Mouse (Mus musculus): ENCODE data around the gene Gpcpd1. TPM values are rescaled to one million over a fixed set of nuclear protein-coding genes. Genes with fewer than 3 reads are reported as not detected.

The Gpcpd1 gene
- polyA plus RNA-seq, 1 experiment, result 68.5 TPM

DNA sequence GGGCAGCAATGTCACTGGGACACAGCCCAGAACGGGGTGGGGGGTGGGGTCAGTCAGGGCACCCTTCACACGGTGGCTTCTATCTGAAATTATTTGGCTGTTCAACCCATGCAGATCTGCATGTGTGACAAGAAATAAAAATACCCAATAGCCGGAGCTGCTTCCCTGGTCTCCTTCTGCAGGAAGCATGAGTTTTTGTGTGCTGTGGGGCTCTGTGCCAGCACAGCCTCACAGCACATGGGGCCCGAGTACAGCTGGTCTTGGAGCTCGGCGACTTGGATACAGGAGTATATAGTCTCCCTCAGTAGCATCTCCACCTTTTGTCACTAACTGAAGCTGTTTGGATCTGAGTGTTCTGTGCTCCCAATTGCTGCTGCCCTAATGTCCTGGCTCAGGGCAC, 73.2 kb downstream of the Gpcpd1 start:
- H3K4me3 ChIP-seq (replicated peaks; ENCODE audit: control insufficient read depth, low read depth, low read length), result no peak overlapping the region
- TF ChIP-seq CTCF (IDR thresholded peaks at IDR 0.05; ENCODE audit: control insufficient read depth, insufficient read depth, low read length) (no peak), POLR2A (IDR thresholded peaks at IDR 0.05; ENCODE audit: borderline replicate concordance, control insufficient read depth, low read depth, low read length) (no peak)
- H3K4me1 ChIP-seq (ENCODE audit: control insufficient read depth, insufficient read depth, low read length), result peaks cover 2% of the 10 kb centered on the region
- peak overlapping the region; percentile 15; the same call in 1 of the 2 replicates for H3K27ac ChIP-seq (ENCODE audit: control insufficient read depth, insufficient read depth, low read depth, low read length, poor library complexity)
- 40% methylated on average over 6 of the region's 6 CpGs for WGBS

- Histone ChIP-seq H3K27ac (ENCODE audit: control insufficient read depth, insufficient read depth, low read depth, low read length, poor library complexity) (peak overlapping the region; percentile 15; the same call in 1 of the 2 replicates), H3K4me1 (ENCODE audit: control insufficient read depth, insufficient read depth, low read length) (peaks cover 2% of the 10 kb centered on the region), H3K4me3 (replicated peaks; ENCODE audit: control insufficient read depth, low read depth, low read length) (no peak overlapping the region)
- WGBS, result 61% methylated on average over 12 of the region's 12 CpGs
- TF ChIP-seq POLR2A (IDR thresholded peaks at IDR 0.05; ENCODE audit: borderline replicate concordance, control insufficient read depth, low read depth, low read length) (no peak), CTCF (IDR thresholded peaks at IDR 0.05; ENCODE audit: control insufficient read depth, insufficient read depth, low read length) (no peak)
Measured at GRCm38 (mm10) chr2:132513371-132514181, 74.0 kb downstream of the Gpcpd1 start.

DNA sequence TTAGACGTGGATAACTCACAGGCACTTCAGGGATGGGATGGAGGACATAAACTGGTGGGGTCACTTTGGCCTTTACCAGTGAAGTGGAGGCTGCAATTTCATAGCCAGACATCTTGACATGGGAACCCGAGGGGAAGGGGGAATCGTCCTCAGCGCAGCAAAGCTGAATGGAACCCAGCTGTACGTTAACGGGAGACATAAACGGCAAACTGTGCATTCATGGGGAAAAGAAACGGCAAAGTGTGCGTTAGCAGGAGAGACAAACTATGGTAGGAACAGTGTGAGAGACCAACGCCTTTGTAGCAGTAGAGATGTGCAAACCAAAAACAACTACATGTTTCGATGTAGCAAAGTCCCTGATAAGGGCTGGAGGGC, 74.6 kb downstream of the Gpcpd1 start:
- H3K4me1 ChIP-seq (ENCODE audit: control insufficient read depth, insufficient read depth, low read length), result peaks cover 2% of the 10 kb centered on the region
- no peak overlapping the region for H3K4me3 ChIP-seq (replicated peaks; ENCODE audit: control insufficient read depth, low read depth, low read length)
- TF ChIP-seq POLR2A (IDR thresholded peaks at IDR 0.05; ENCODE audit: borderline replicate concordance, control insufficient read depth, low read depth, low read length) (no peak), CTCF (IDR thresholded peaks at IDR 0.05; ENCODE audit: control insufficient read depth, insufficient read depth, low read length) (no peak)
- H3K27ac ChIP-seq (ENCODE audit: control insufficient read depth, insufficient read depth, low read depth, low read length, poor library complexity), result peak overlapping the region; percentile 85
- 54% methylated on average over 11 of the region's 11 CpGs for WGBS

GRCm38 (mm10) chr2:132512051-132512976, 75.2 kb downstream of the Gpcpd1 start:
- Histone ChIP-seq H3K4me1 (ENCODE audit: control insufficient read depth, insufficient read depth, low read length) (peaks cover 2% of the 10 kb centered on the region), H3K4me3 (replicated peaks; ENCODE audit: control insufficient read depth, low read depth, low read length) (no peak overlapping the region), H3K27ac (ENCODE audit: control insufficient read depth, insufficient read depth, low read depth, low read length, poor library complexity) (peak overlapping the region; percentile 85)
- 3% methylated on average over 19 of the region's 19 CpGs for WGBS
- TF ChIP-seq POLR2A (IDR thresholded peaks at IDR 0.05; ENCODE audit: borderline replicate concordance, control insufficient read depth, low read depth, low read length) (no peak), CTCF (IDR thresholded peaks at IDR 0.05; ENCODE audit: control insufficient read depth, insufficient read depth, low read length) (no peak)

GRCm38 (mm10) chr2:132511011-132511818, 76.3 kb downstream of the Gpcpd1 start:
- WGBS, result 30% methylated on average over 5 of the region's 7 CpGs
- Histone ChIP-seq H3K4me1 (ENCODE audit: control insufficient read depth, insufficient read depth, low read length) (peaks cover 2% of the 10 kb centered on the region), H3K27ac (ENCODE audit: control insufficient read depth, insufficient read depth, low read depth, low read length, poor library complexity) (peak overlapping the region; percentile 26; the same call in 1 of the 2 replicates), H3K4me3 (replicated peaks; ENCODE audit: control insufficient read depth, low read depth, low read length) (no peak overlapping the region)
- TF ChIP-seq CTCF (IDR thresholded peaks at IDR 0.05; ENCODE audit: control insufficient read depth, insufficient read depth, low read length) (no peak), POLR2A (IDR thresholded peaks at IDR 0.05; ENCODE audit: borderline replicate concordance, control insufficient read depth, low read depth, low read length) (no peak)

GRCm38 (mm10) chr2:132509714-132510113, 77.8 kb downstream of the Gpcpd1 start:
- H3K4me3 ChIP-seq (replicated peaks; ENCODE audit: control insufficient read depth, low read depth, low read length), result no peak overlapping the region
- WGBS, result 31% methylated on average over 1 of the region's 1 CpGs
- no peak overlapping the region for H3K27ac ChIP-seq (ENCODE audit: control insufficient read depth, insufficient read depth, low read depth, low read length, poor library complexity)
- peaks cover 2% of the 10 kb centered on the region for H3K4me1 ChIP-seq (ENCODE audit: control insufficient read depth, insufficient read depth, low read length)
- no peak; the same call in 1 of the 2 replicates for TF ChIP-seq CTCF (IDR thresholded peaks at IDR 0.05; ENCODE audit: control insufficient read depth, insufficient read depth, low read length)
- TF ChIP-seq POLR2A (IDR thresholded peaks at IDR 0.05; ENCODE audit: borderline replicate concordance, control insufficient read depth, low read depth, low read length), result no peak

GRCm38 (mm10) chr2:132509261-132509660, 78.3 kb downstream of the Gpcpd1 start:
- WGBS, result 30% methylated on average over 9 of the region's 9 CpGs
- TF ChIP-seq CTCF (IDR thresholded peaks at IDR 0.05; ENCODE audit: control insufficient read depth, insufficient read depth, low read length) (no peak), POLR2A (IDR thresholded peaks at IDR 0.05; ENCODE audit: borderline replicate concordance, control insufficient read depth, low read depth, low read length) (no peak)
- Histone ChIP-seq H3K4me1 (ENCODE audit: control insufficient read depth, insufficient read depth, low read length) (peaks cover 2% of the 10 kb centered on the region), H3K27ac (ENCODE audit: control insufficient read depth, insufficient read depth, low read depth, low read length, poor library complexity) (no peak overlapping the region), H3K4me3 (replicated peaks; ENCODE audit: control insufficient read depth, low read depth, low read length) (no peak overlapping the region)

Measured in bone marrow, adult 2 months (tissue).